Comparison of ENCODE assay signal across 8 mouse cellular contexts in the genomic region with DNA sequence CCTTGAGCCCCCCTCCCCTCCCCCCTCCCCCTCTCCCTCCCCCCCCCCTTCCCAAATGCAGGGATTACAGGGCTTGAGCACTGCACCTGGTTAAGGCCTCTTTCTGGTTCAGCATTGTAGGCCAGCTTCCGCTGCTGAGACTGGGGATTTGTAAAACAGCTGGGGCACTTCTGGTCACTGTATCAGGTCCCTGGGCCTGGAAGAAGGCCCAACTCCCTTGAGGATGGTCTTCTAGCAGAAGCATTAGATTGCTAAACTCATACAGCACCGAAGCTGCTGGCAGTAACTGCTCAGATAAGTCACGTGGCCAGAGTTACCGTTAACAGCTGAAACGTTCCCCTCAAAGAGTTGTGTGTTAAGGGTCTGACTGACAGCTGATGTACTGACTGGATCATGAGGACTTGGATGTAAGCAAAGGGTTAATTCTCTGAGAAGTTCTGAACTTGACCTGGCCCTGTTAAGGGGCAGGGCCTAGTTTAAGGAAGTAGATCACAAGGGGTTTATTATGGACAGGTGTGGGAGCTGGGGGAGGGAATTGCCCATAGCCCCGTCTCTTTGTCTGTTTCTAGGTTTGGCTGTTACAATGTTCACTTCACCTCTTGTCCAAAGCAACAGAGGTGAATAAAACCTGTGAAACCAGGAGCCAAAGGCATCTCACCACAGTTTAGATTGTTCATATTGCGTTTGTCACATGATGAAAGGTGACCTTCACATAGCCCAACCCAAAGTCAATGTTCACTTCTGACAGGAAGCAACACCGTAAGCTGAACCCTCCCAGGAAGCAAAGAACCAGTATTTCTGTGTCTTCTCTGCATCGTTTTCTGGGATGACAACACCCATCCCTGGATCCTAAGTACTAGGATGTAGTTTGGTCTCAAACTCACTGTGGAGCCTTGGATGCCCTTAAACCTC. TPM values are rescaled to one million over a fixed set of nuclear protein-coding genes. Genes with fewer than 3 reads are reported as not detected.
DNase-seq lines count a peak whose midpoint lies in the region; ATAC-seq lines count a peak whose summit lies in the region.

No protein-coding gene starts in this region.

- WGBS in kidney, embryonic 15.5 days, result 50% methylated on average over 9 of the region's 9 CpGs

- ATAC-seq in kidney, embryonic 15.5 days (replicated peaks; ENCODE audit: low FRiP score), result no peak
- no peak for ATAC-seq in cerebellum, adult (ENCODE audit: insufficient number of reproducible peaks, low FRiP score, low TSS enrichment)

- peaks cover 17% of the 10 kb centered on the region for H3K27me3 ChIP-seq in kidney, embryonic 15.5 days

- no peaks in the 10 kb centered on the region for H3K9me3 ChIP-seq in kidney, embryonic 15.5 days (replicated peaks)

- H3K4me3 ChIP-seq in kidney, embryonic 15.5 days (replicated peaks), result no peak overlapping the region

- peaks cover 31% of the 10 kb centered on the region for H3K4me1 ChIP-seq in kidney, embryonic 15.5 days

- H3K36me3 ChIP-seq in kidney, embryonic 15.5 days, result no peaks in the 10 kb centered on the region

- H3K9ac ChIP-seq in kidney, embryonic 15.5 days, result no peak overlapping the region

- H3K27ac ChIP-seq in kidney, embryonic 15.5 days, result no peak overlapping the region

- DNase-seq in kidney, postnatal 14 days, result peak; percentile 33
- DNase-seq in adipocyte (ENCODE audit: low spot score), result peak; percentile 38
- peak; percentile 38 for DNase-seq in heart, adult 8-10 months (ENCODE audit: low spot score)
- DNase-seq in lung, postnatal 10 days, result peak; percentile 51
- DNase-seq in frontal cortex, adult 2 months (ENCODE audit: extremely low spot score in 1 of 2, low spot score in 1 of 2), result no peak
- DNase-seq in ovary, postnatal 36 days (ENCODE audit: low spot score), result no peak

- no peak overlapping the region for H3K4me2 ChIP-seq in kidney, embryonic 15.5 days

RNA-seq across cellular contexts. Expression of a gene that starts 23.7 kb away (rescaled TPM):
- polyA plus RNA-seq in kidney, embryonic 15.5 days (2015; fragmentation: Nextera tagmentation; extraction: Ambion mirVana), result 43.3 and 45.1 TPM in 2 replicates
- 10 to 100 TPM; 56.7 to 80.1 (median 58.6) TPM for total RNA-seq in heart, adult 8-10 months (2022)
- 13.9 and 14.1 TPM in 2 replicates for polyA plus RNA-seq in frontal cortex, adult 2 months (2012; rRNA removed)

Comparison
In these comparisons a context has a peak if more than half of its experiments do, and no peak if none do; other contexts are left out.
1. DNase-seq: peak in kidney, postnatal 14 days (single experiment), adipocyte (single experiment), heart, adult 8-10 months (single experiment) and lung, postnatal 10 days (single experiment); none in frontal cortex, adult 2 months (0 of 2) and ovary, postnatal 36 days (single experiment).